Mouse (Mus musculus) G1E (cell line): ENCODE data around the gene Speer4f2.

ENCODE experiments used
- CTCF ChIP-seq: IDR thresholded peaks from 2 replicates; pipeline ENCODE4 v1.5.1; 2012; ENCODE audit warnings: low read depth, low read length, inconsistent platforms, mixed read lengths
- GATA1 ChIP-seq: IDR thresholded peaks from 2 replicates; pipeline ENCODE4 v1.6.1; 2012; ENCODE audit warnings: borderline replicate concordance, low read length, inconsistent platforms, mixed read lengths
- TAL1 ChIP-seq: conservative IDR thresholded peaks from 2 replicates; pipeline ENCODE4 v1.6.1; 2012; ENCODE audit warnings: low read depth, low read length, inconsistent platforms, mixed read lengths

DNA sequence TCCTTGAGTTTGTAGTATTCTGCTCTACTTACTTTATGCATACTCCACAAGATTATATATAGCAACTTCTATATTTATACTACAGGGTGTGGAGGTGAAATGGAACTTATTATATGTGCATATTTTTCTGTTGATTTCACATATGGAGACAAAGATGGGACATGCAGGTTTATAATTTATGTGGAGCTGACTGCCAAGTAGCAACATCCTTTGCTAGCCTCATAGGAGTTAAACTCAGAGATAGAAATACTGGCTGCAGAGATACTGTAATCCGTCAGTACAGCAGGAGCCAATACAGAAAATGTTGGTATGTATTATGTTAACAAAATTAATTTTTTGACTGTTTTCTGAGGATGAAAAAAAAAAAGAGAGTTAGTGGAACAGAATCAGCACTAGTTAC lies 27.6 kb downstream of the Speer4f2 start:
- TF ChIP-seq CTCF, result no peak
- no peak for TF ChIP-seq GATA1
- TF ChIP-seq TAL1, result no peak
